Mouse (Mus musculus) neural tube, embryonic 15.5 days (tissue): Measurements from ENCODE around the gene Chst11. TPM values are rescaled to one million over a fixed set of nuclear protein-coding genes. Genes with fewer than 3 reads are reported as not detected.

Experiments
- ATAC-seq: fragments of 200-750 bp; cut with Nextera tagmentation; 2 replicates; pipeline ENCODE4 v1.8.0; 2017; ENCODE audit warnings: mild to moderate bottlenecking, moderate TSS enrichment, moderate library complexity; ENCODE audit not compliant: low FRiP score
- H3K27ac ChIP-seq: fragments of 300-500 bp; sonication (generic); replicated peaks from 2 replicates; pipeline ENCODE4 v1.5.1; 2015; ENCODE audit warnings: mild to moderate bottlenecking, inconsistent platforms
- H3K27me3 ChIP-seq: fragments of 300-500 bp; sonication (generic); replicated peaks from 2 replicates; pipeline ENCODE4 v1.6.1; 2015; ENCODE audit warnings: inconsistent platforms
- H3K36me3 ChIP-seq: fragments of 300-500 bp; sonication (generic); 2 replicates; pipeline ENCODE4 v1.6.1; 2015; ENCODE audit warnings: inconsistent platforms
- H3K4me1 ChIP-seq: fragments of 300-500 bp; sonication (generic); 2 replicates; pipeline ENCODE4 v1.6.1; 2015; ENCODE audit warnings: inconsistent platforms
- H3K4me2 ChIP-seq: fragments of 300-500 bp; sonication (generic); 2 replicates; pipeline ENCODE4 v1.6.1; 2015; ENCODE audit warnings: inconsistent platforms, mild to moderate bottlenecking, moderate library complexity
- H3K4me3 ChIP-seq: fragments of 300-500 bp; sonication (generic); replicated peaks from 2 replicates; pipeline ENCODE4 v1.5.1; 2015; ENCODE audit warnings: mild to moderate bottlenecking, inconsistent platforms
- H3K9ac ChIP-seq: fragments of 300-500 bp; sonication (generic); replicated peaks from 2 replicates; pipeline ENCODE4 v1.6.1; 2015; ENCODE audit warnings: mild to moderate bottlenecking, inconsistent platforms
- H3K9me3 ChIP-seq: fragments of 300-500 bp; sonication (generic); replicated peaks from 2 replicates; pipeline ENCODE4 v1.6.1; 2016; ENCODE audit warnings: inconsistent platforms
- WGBS: fragments of 180-500 bp; shearing (Covaris S2); methylation state at CpG from one replicate; pipeline ENCODE4 v1.1.7; 2015; ENCODE audit warnings: mixed read lengths; 5-methylcytosine and 5-hydroxymethylcytosine counted together
- polyA plus RNA-seq: library from polyadenylated mRNA; unstranded; fragments of >200 nt; fragmentation: Nextera tagmentation; extraction: Ambion mirVana; gene quantifications from 2 replicates; pipeline ENCODE4 v1.2.1, GENCODE M21; 2015

Chst11 gene
- polyA plus RNA-seq, 1 experiment from 2014 or later, result 4.1 TPM

DNA sequence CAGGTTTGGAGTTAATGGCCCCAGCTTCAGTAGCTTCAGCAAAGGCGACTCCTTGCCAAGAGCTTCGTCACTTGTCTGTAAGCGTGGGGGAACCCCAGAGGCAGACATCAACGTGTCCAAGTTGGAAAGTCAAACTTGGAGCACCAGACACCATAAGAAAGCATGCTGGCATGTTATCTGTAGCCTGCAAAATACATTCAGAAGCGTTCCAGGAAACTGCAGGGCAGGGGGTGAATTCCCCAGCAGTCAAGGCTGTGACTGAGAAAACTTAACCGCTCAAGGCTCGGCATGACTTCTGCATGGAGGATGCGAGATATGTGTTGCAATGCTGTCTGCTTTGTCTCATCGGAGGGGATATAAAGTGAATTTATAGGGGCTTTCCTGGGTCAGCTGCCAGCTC is 98.6 kb downstream of the Chst11 start:
- 0 out of 2 replicates have a peak overlapping the region, but pooled peaks have one; percentile 9 for H3K27ac ChIP-seq
- H3K4me2 ChIP-seq, result no peak overlapping the region
- WGBS, result 29% methylated on average over 9 of the region's 9 CpGs
- H3K4me3 ChIP-seq, result no peak overlapping the region
- H3K27me3 ChIP-seq, result no peaks in the 10 kb centered on the region
- H3K9ac ChIP-seq, result no peak overlapping the region
- peaks cover 48% of the 10 kb centered on the region for H3K4me1 ChIP-seq
- ATAC-seq, result no peak
- no peaks in the 10 kb centered on the region for H3K9me3 ChIP-seq
- no peaks in the 10 kb centered on the region for H3K36me3 ChIP-seq

DNA sequence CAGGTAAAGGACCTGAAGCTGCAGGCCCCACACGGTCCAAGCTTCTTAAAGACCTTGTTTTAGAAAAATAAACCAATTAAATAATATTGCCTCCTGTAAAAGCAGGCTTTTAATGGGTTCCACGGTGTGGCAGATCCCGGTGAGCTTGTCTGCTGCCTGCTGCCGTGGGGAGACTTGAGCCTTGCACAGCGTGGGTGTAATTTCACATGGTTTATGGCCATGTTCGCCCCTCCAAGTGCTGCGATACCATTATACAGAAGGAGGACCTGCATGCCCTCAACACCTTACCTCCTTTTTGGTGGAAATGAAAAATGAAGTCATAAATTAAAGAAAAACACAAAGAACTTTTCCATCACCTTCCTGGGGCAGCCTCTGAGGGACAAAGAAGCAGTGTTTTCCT is 103.0 kb downstream of the Chst11 start:
- no peak for ATAC-seq
- H3K4me2 ChIP-seq, result no peak overlapping the region
- no peaks in the 10 kb centered on the region for H3K36me3 ChIP-seq
- H3K27ac ChIP-seq, result peak overlapping the region; percentile 19; the same call in 1 of the 2 replicates
- H3K4me3 ChIP-seq, result no peak overlapping the region
- WGBS, result 22% methylated on average over 7 of the region's 7 CpGs
- H3K9ac ChIP-seq, result no peak overlapping the region
- H3K27me3 ChIP-seq, result no peaks in the 10 kb centered on the region
- peaks cover 48% of the 10 kb centered on the region for H3K4me1 ChIP-seq
- H3K9me3 ChIP-seq, result no peaks in the 10 kb centered on the region

DNA sequence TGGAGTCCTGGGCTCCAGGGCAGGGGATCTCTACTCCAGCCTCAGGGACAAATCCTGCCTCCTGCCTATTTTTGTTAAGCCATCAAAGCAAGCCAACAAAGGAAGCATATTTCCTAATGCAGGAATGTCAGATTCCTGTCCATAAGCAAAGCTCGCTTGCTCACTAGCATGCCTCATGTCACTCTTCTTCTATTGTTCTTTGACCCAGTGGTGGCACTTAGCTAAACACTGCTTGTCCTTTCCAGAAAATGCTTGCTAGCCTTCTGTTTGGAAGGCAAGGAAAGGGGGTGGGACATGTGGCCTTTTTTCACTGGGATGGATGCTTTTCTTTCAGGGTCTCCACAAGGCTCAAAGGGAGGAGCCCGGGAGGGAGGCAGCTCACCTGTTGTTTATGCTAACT is 103.5 kb downstream of the Chst11 start:
- H3K9ac ChIP-seq, result no peak overlapping the region
- H3K4me2 ChIP-seq, result no peak overlapping the region
- no peaks in the 10 kb centered on the region for H3K9me3 ChIP-seq
- H3K36me3 ChIP-seq, result no peaks in the 10 kb centered on the region
- H3K27me3 ChIP-seq, result no peaks in the 10 kb centered on the region
- WGBS, result 33% methylated on average over 2 of the region's 2 CpGs
- H3K4me3 ChIP-seq, result no peak overlapping the region
- peaks cover 42% of the 10 kb centered on the region for H3K4me1 ChIP-seq
- H3K27ac ChIP-seq, result peak overlapping the region; percentile 19; the same call in 1 of the 2 replicates
- ATAC-seq, result no peak

DNA sequence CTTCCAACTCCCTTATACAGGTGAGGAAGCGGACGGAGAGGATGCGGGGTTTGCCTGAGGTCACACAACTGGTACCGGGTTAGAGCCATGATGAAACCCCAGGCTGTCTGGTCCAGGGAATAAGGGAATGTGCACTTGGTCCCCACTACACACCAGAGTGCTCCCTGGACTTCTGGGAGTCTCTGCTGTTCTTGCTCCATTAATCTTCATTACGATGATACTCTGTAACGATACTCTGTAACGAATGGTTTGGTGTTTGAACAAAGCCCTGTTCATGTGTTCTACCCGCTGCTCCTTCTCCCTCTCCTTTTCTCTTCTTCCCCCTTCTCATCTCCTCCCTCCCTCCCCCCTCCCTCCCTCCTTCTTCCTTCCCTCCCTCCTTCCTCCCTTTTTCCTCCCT is 104.9 kb downstream of the Chst11 start:
- no peak overlapping the region for H3K4me2 ChIP-seq
- no peak for ATAC-seq
- no peak overlapping the region for H3K4me3 ChIP-seq
- H3K4me1 ChIP-seq, result peaks cover 37% of the 10 kb centered on the region
- no peak overlapping the region for H3K27ac ChIP-seq
- no peak overlapping the region for H3K9ac ChIP-seq
- H3K36me3 ChIP-seq, result no peaks in the 10 kb centered on the region
- H3K9me3 ChIP-seq, result no peaks in the 10 kb centered on the region
- 49% methylated on average over 8 of the region's 8 CpGs for WGBS
- H3K27me3 ChIP-seq, result no peaks in the 10 kb centered on the region

GRCm38 (mm10) chr10:83093705-83094104 is 108.4 kb downstream of the Chst11 start:
- peaks cover 34% of the 10 kb centered on the region for H3K4me1 ChIP-seq
- no peaks in the 10 kb centered on the region for H3K9me3 ChIP-seq
- H3K27me3 ChIP-seq, result no peaks in the 10 kb centered on the region
- WGBS, result 86% methylated on average over 6 of the region's 6 CpGs
- no peak overlapping the region for H3K27ac ChIP-seq
- no peak overlapping the region for H3K9ac ChIP-seq
- H3K36me3 ChIP-seq, result no peaks in the 10 kb centered on the region
- no peak overlapping the region for H3K4me3 ChIP-seq
- ATAC-seq, result no peak
- H3K4me2 ChIP-seq, result no peak overlapping the region

- no peak overlapping the region for H3K4me3 ChIP-seq
- no peaks in the 10 kb centered on the region for H3K27me3 ChIP-seq
- ATAC-seq, result no peak
- H3K4me2 ChIP-seq, result no peak overlapping the region
- H3K27ac ChIP-seq, result no peak overlapping the region
- H3K9me3 ChIP-seq, result no peaks in the 10 kb centered on the region
- H3K36me3 ChIP-seq, result no peaks in the 10 kb centered on the region
- WGBS, result 84% methylated on average over 10 of the region's 10 CpGs
- peaks cover 36% of the 10 kb centered on the region for H3K4me1 ChIP-seq
- H3K9ac ChIP-seq, result no peak overlapping the region
These were observed 109.0 kb downstream of the Chst11 start for GRCm38 (mm10) chr10:83094248-83094647.

- no peaks in the 10 kb centered on the region for H3K27me3 ChIP-seq
- H3K36me3 ChIP-seq, result no peaks in the 10 kb centered on the region
- H3K9me3 ChIP-seq, result no peaks in the 10 kb centered on the region
- WGBS, result 72% methylated on average over 16 of the region's 16 CpGs
- H3K9ac ChIP-seq, result no peak overlapping the region
- ATAC-seq, result no peak
- no peak overlapping the region for H3K4me2 ChIP-seq
- peaks cover 33% of the 10 kb centered on the region for H3K4me1 ChIP-seq
- no peak overlapping the region for H3K4me3 ChIP-seq
- no peak overlapping the region for H3K27ac ChIP-seq
These were observed 109.8 kb downstream of the Chst11 start for GRCm38 (mm10) chr10:83094821-83095725.

DNA sequence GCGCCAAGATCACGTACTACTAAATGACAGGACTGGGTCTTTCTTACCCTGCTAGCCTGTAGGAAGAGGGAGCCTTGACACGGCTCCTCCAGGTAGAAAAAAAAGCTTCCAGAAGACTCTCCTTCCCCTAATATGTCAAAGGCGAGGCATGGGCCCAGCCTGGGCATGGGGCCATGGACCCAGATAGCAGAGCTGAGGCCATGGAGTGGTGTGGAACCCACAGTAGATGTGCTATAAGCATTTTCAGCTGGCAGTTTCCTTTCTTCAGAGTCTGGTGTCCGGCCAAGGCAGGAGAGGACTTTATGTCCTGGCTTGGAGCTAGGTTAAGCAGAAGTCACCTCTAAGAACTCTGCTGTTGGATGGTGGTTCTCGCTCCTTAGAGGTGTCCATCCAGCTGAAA is 111.0 kb downstream of the Chst11 start:
- Histone ChIP-seq H3K9me3 (no peaks in the 10 kb centered on the region), H3K27ac (no peak overlapping the region), H3K9ac (no peak overlapping the region), H3K36me3 (no peaks in the 10 kb centered on the region), H3K4me2 (no peak overlapping the region), H3K4me3 (no peak overlapping the region), H3K27me3 (no peaks in the 10 kb centered on the region), H3K4me1 (peaks cover 21% of the 10 kb centered on the region)
- 96% methylated on average over 6 of the region's 6 CpGs for WGBS
- ATAC-seq, result no peak

DNA sequence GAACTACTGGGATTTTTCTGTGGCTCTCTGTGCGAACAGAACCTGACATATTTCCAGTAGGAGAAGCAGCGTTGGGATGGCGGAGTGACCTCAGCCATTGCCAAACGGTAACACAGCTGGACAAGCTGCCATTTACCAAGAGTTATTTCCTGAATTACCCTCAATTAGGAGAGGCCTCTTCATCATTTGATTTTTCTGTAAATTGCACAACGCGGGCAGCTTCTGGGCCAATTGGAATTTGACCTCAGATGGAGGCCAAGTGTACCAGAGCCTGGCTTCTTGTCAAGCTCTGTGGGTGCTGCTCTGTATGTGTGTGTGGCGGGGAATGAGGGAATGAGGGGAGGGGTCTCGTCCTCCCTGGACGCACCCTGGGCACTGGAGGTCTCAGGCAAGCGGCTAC is 113.6 kb downstream of the Chst11 start:
- Histone ChIP-seq H3K27me3 (no peaks in the 10 kb centered on the region), H3K4me3 (no peak overlapping the region), H3K4me1 (peaks cover 30% of the 10 kb centered on the region), H3K36me3 (no peaks in the 10 kb centered on the region), H3K9ac (no peak overlapping the region), H3K27ac (no peak overlapping the region), H3K9me3 (no peaks in the 10 kb centered on the region), H3K4me2 (no peak overlapping the region)
- 63% methylated on average over 10 of the region's 10 CpGs for WGBS
- ATAC-seq, result no peak

DNA sequence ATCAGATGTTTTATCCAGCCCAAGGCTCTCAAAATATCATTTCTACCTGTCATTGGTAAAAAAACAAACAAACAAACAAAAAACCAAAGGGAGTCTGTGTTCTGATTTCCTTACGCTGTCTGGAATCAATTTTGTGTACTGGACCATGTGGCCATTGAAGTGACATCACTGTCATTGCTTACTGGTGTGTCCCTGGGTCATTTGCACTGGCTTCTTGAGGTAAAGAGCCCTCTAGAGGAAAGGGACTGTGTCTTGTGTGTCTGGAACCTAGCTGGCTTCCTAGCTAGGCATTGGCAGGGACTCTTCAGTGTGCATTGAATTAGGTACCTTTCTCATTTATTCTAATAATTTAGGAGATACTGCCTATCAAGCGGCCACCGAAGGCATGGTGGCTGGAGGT is 114.4 kb downstream of the Chst11 start:
- H3K4me3 ChIP-seq, result no peak overlapping the region
- H3K27ac ChIP-seq, result no peak overlapping the region
- no peaks in the 10 kb centered on the region for H3K36me3 ChIP-seq
- 84% methylated on average over 3 of the region's 3 CpGs for WGBS
- ATAC-seq, result no peak
- peaks cover 37% of the 10 kb centered on the region for H3K4me1 ChIP-seq
- H3K9me3 ChIP-seq, result no peaks in the 10 kb centered on the region
- H3K9ac ChIP-seq, result no peak overlapping the region
- no peak overlapping the region for H3K4me2 ChIP-seq
- H3K27me3 ChIP-seq, result no peaks in the 10 kb centered on the region

- no peaks in the 10 kb centered on the region for H3K9me3 ChIP-seq
- H3K4me3 ChIP-seq, result no peak overlapping the region
- H3K4me1 ChIP-seq, result peaks cover 46% of the 10 kb centered on the region
- H3K36me3 ChIP-seq, result no peaks in the 10 kb centered on the region
- no peak for ATAC-seq
- no peaks in the 10 kb centered on the region for H3K27me3 ChIP-seq
- WGBS, result 67% methylated on average over 8 of the region's 8 CpGs
- no peak overlapping the region for H3K27ac ChIP-seq
- no peak overlapping the region for H3K4me2 ChIP-seq
- no peak overlapping the region for H3K9ac ChIP-seq
These were observed 115.6 kb downstream of the Chst11 start for GRCm38 (mm10) chr10:83100890-83101289.

DNA sequence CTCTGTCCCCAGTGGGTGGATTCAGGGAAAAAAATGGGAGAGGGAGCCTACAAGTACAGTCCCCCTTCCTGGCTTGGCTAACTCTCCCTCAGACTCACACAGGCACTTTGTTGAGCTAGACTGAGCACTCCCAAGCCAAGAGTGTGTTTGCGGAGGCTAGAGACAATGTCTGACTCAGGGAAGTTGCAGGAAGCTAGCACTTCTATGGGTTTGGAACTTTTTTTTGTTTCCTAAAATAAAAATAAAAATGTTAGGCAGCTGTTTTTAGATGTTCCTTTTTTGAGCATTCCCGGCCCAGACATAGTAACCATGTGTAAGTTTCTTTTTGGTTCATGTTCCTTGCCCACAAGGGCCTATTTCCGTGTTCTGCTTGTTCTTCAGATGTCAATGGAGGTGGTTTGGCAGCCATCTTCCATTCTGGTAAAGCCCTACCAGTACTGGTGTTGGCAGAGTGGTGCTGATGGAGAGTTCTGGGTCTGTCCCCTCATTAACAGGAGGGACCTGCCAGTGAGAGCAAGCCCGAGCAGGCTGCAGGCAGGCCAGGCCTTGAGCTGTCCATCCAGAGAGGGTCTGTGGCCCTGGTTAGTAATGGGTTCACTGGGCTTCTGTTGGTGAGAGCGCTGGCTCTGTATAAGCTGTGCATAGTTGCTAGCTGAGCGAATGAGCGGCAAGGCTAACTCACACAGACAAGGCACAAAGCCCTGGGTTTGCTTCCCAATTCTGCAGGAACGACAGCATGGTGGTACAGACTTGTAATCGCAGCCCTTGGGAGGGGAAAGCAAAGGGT is 116.3 kb downstream of the Chst11 start:
- 88% methylated on average over 9 of the region's 9 CpGs for WGBS
- Histone ChIP-seq H3K4me3 (no peak overlapping the region), H3K9ac (no peak overlapping the region), H3K4me2 (no peak overlapping the region), H3K27me3 (no peaks in the 10 kb centered on the region), H3K4me1 (peaks cover 53% of the 10 kb centered on the region), H3K36me3 (no peaks in the 10 kb centered on the region), H3K27ac (no peak overlapping the region), H3K9me3 (no peaks in the 10 kb centered on the region)
- ATAC-seq, result no peak
